Mouse (Mus musculus) heart, embryonic 15.5 days (tissue): Measurements from ENCODE around the gene Tcte1. TPM values are rescaled to one million over a fixed set of nuclear protein-coding genes. Genes with fewer than 3 reads are reported as not detected.

Experiments used
- ATAC-seq: fragments of 200-750 bp; cut with Nextera tagmentation; replicated peaks from 2 replicates; pipeline ENCODE4 v1.8.0; 2017; ENCODE audit warnings: low read depth, moderate TSS enrichment; ENCODE audit not compliant: insufficient number of reproducible peaks, insufficient read depth, low FRiP score
- H3K27ac ChIP-seq: fragments of 300-500 bp; sonication (generic); 2 replicates; pipeline ENCODE4 v1.5.1; 2015; ENCODE audit warnings: mild to moderate bottlenecking, inconsistent platforms
- H3K27me3 ChIP-seq: fragments of 300-500 bp; sonication (generic); 2 replicates; pipeline ENCODE4 v1.6.1; 2015; ENCODE audit warnings: inconsistent platforms
- H3K36me3 ChIP-seq: fragments of 300-500 bp; sonication (generic); 2 replicates; pipeline ENCODE4 v1.6.1; 2015; ENCODE audit warnings: mild to moderate bottlenecking, inconsistent platforms
- H3K4me1 ChIP-seq: fragments of 300-500 bp; sonication (generic); replicated peaks from 2 replicates; pipeline ENCODE4 v1.6.1; 2015; ENCODE audit warnings: inconsistent platforms
- H3K4me2 ChIP-seq: fragments of 300-500 bp; sonication (generic); 2 replicates; pipeline ENCODE4 v1.6.1; 2015; ENCODE audit warnings: inconsistent platforms, mild to moderate bottlenecking, moderate library complexity
- H3K4me3 ChIP-seq: fragments of 300-500 bp; sonication (generic); 2 replicates; pipeline ENCODE4 v1.5.1; 2015; ENCODE audit warnings: mild to moderate bottlenecking, inconsistent platforms
- H3K9ac ChIP-seq: fragments of 300-500 bp; sonication (generic); 2 replicates; pipeline ENCODE4 v1.6.1; 2015; ENCODE audit warnings: mild to moderate bottlenecking, inconsistent platforms
- H3K9me3 ChIP-seq: fragments of 300-500 bp; sonication (generic); replicated peaks from 2 replicates; pipeline ENCODE4 v1.6.1; 2016; ENCODE audit warnings: inconsistent platforms
- WGBS: fragments of 180-500 bp; shearing (Covaris S2); methylation state at CpG from one replicate; pipeline ENCODE4 v1.1.7; 2015; ENCODE audit warnings: mixed read lengths; 5-methylcytosine and 5-hydroxymethylcytosine counted together
- polyA plus RNA-seq: library from polyadenylated mRNA; unstranded; fragments of >200 nt; fragmentation: Nextera tagmentation; extraction: Ambion mirVana; gene quantifications from 2 replicates; pipeline ENCODE4 v1.2.1, GENCODE M21; 2015

Gene Tcte1
- polyA plus RNA-seq, 1 experiment from 2014 or later, result 0.16 TPM

GRCm38 (mm10) chr17:45589236-45589635, 66.0 kb downstream of the Tcte1 start:
- H3K9me3 ChIP-seq, result 0 out of 2 replicates have a peak, but pooled peaks cover 6% of the 10 kb centered on the region
- WGBS, result 97% methylated on average over 7 of the region's 7 CpGs

GRCm38 (mm10) chr17:45589844-45590243, 66.6 kb downstream of the Tcte1 start:
- H3K9me3 ChIP-seq, result 0 out of 2 replicates have a peak, but pooled peaks cover 6% of the 10 kb centered on the region
- H3K27ac ChIP-seq, result no peak overlapping the region
- no peak for ATAC-seq
- peaks cover 56% of the 10 kb centered on the region for H3K4me1 ChIP-seq
- no peak overlapping the region for H3K4me3 ChIP-seq
- no peaks in the 10 kb centered on the region; the same call in 1 of the 2 replicates for H3K27me3 ChIP-seq
- H3K4me2 ChIP-seq, result no peak overlapping the region
- no peak overlapping the region for H3K9ac ChIP-seq
- H3K36me3 ChIP-seq, result peaks cover 33% of the 10 kb centered on the region
- 92% methylated on average over 8 of the region's 8 CpGs for WGBS

More at GRCm38 (mm10) chr17:45589236-45589635, 66.0 kb downstream of the Tcte1 start:
- no peak overlapping the region for H3K9ac ChIP-seq
- H3K4me3 ChIP-seq, result no peak overlapping the region
- no peak for ATAC-seq
- H3K27me3 ChIP-seq, result no peaks in the 10 kb centered on the region; the same call in 1 of the 2 replicates
- H3K4me1 ChIP-seq, result peaks cover 56% of the 10 kb centered on the region
- peaks cover 33% of the 10 kb centered on the region for H3K36me3 ChIP-seq
- no peak overlapping the region for H3K27ac ChIP-seq
- H3K4me2 ChIP-seq, result no peak overlapping the region

GRCm38 (mm10) chr17:45590410-45590809, 67.2 kb downstream of the Tcte1 start:
- Histone ChIP-seq H3K4me1 (peaks cover 56% of the 10 kb centered on the region), H3K9me3 (0 out of 2 replicates have a peak, but pooled peaks cover 6% of the 10 kb centered on the region), H3K4me2 (no peak overlapping the region), H3K27ac (no peak overlapping the region), H3K27me3 (no peaks in the 10 kb centered on the region; the same call in 1 of the 2 replicates), H3K4me3 (no peak overlapping the region), H3K36me3 (peaks cover 33% of the 10 kb centered on the region), H3K9ac (no peak overlapping the region)
- WGBS, result 72% methylated on average over 6 of the region's 6 CpGs
- ATAC-seq, result no peak

GRCm38 (mm10) chr17:45591701-45592605, 68.7 kb downstream of the Tcte1 start:
- Histone ChIP-seq H3K36me3 (peaks cover 27% of the 10 kb centered on the region), H3K4me1 (peaks cover 61% of the 10 kb centered on the region), H3K9ac (peak overlapping the region; percentile 85), H3K9me3 (0 out of 2 replicates have a peak, but pooled peaks cover under 1% of the 10 kb centered on the region), H3K4me2 (peak overlapping the region; percentile 99), H3K27me3 (no peaks in the 10 kb centered on the region; the same call in 1 of the 2 replicates), H3K4me3 (peak overlapping the region; percentile 76), H3K27ac (peak overlapping the region; percentile 84)
- ATAC-seq, result no peak
- WGBS, result 39% methylated on average over 16 of the region's 16 CpGs

Other genes starting within 250 kb of the Tcte1 start
- 39.3 and 44.8 TPM in 2 replicates for gene Cdc5l, start 89.7 kb upstream of the Tcte1 start, polyA plus RNA-seq
- gene Spats1, start 48.0 kb upstream of the Tcte1 start, polyA plus RNA-seq, result 1.3 and 1.6 TPM in 2 replicates
- 19.2 and 22.5 TPM in 2 replicates for gene Aars2, start 16.6 kb upstream of the Tcte1 start, polyA plus RNA-seq
- gene Tmem151b, start 26.2 kb downstream of the Tcte1 start, polyA plus RNA-seq, result 0.96 and 1.5 TPM in 2 replicates
- 3.0 and 6.8 TPM in 2 replicates for gene Nfkbie, start 32.3 kb downstream of the Tcte1 start, polyA plus RNA-seq
- 75.8 and 98.4 TPM in 2 replicates for gene Slc35b2, start 40.4 kb downstream of the Tcte1 start, polyA plus RNA-seq
- 1,147 and 1,218 TPM in 2 replicates for gene Hsp90ab1, start 49.8 kb downstream of the Tcte1 start, polyA plus RNA-seq
- 90.9 and 120 TPM in 2 replicates for gene Slc29a1, start 76.2 kb downstream of the Tcte1 start, polyA plus RNA-seq
- 0.16 and 0.24 TPM in 2 replicates for gene Mymx, start 78.7 kb downstream of the Tcte1 start, polyA plus RNA-seq
- 0.26 and 0.39 TPM in 2 replicates for gene Capn11, start 135.9 kb downstream of the Tcte1 start, polyA plus RNA-seq
- 124 and 133 TPM in 2 replicates for gene Mrpl14, start 162.9 kb downstream of the Tcte1 start, polyA plus RNA-seq
- 35.1 and 42.4 TPM in 2 replicates for gene Tmem63b, start 163.5 kb downstream of the Tcte1 start, polyA plus RNA-seq
- 0.60 and 0.98 TPM in 2 replicates for gene 1600014C23Rik, start 210.4 kb downstream of the Tcte1 start, polyA plus RNA-seq